Mouse (Mus musculus) thymus, adult 18-20 months (tissue): ENCODE results near the gene Zfp335.
"Not testable (repeated sequence)": the region's sequence is repeated elsewhere in the genome, so short reads cannot be mapped to it uniquely, and the experiment has no call there.

ENCODE experiments used
- DNase-seq, 2 experiments: peaks; one replicate each; pipeline ENCODE4 v3.0.0; 2022; ENCODE audit warnings: mixed read lengths in 2 of 2

The Zfp335 gene

DNA sequence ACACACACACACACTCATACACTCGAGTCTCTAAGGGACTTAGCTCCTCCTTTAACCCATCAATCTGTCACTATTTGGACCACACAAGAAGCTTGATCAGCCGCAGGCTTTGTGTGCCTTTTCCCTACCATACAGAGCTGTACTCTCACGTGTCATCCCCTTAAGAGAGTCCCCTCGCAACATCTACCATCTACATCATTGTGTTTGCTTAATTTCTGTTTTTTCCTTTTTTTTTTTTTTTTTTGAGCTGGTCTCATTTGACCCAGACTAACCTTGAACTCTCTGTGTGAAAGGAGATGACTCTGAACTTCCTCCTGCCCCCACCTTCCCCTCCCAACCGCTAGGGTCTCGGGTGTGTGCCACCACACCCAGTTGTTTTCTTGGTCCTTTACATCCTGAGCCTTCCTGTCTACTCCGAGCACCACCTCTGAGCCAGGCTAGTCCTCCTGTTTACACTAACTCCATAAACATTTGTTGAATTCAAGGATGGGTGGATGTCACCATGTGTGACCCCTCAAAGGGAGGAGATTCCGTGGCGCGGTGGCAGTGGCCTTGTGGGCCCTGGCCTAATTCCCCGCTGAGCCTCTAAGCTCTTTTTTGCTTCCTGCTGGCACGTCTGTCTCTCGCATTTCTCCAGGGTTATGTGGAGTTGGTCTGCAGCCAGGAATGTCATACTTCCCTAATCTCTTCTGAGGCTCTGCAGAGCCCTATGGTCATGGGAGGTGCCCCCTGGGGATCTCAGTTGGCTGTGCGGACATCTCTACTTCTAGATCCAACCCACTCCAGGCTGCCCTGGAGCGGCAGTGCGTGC, 44.6 kb downstream of the Zfp335 start:
- DNase-seq = no peak

DNA sequence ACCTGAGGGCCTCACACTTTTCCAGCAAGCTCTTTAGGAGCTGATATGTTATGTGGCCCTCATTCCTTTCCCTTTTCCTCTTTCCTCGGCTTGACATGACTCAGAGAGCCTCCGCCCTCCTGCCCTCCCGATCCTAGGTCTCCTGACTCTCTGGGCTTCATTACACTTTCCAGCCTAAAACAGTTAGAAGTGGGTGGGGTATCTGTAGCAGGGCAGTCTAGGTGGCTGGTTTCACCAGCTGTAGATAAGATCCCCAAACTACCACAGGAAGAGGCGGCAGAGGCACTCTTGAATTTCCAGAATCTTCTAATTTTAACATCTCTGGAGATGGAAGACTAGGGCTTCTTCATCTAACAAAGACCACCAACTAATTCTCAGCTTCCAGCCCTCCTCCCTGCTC, 47.0 kb downstream of the Zfp335 start:
- no peak for DNase-seq

DNA sequence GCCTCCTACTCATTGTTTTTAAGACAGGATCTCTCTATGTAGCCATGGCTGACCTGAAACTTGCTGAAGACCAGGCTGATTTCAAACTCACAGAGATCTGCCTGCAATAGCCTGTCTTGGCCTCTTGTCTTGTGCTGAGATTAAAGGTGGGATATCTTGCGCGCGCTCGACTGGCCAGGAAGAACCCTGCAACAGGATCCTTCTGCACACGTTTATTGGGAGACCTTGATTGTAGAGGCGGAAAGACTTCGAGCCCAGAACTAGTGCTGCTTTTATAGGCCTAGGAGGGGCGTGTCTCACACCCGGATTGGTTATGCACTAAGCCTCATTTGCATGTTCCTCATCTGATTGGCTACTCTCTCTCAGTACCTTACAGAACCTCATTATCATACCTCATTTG, 48.1 kb downstream of the Zfp335 start:
- DNase-seq = not testable (repeated sequence)

DNA sequence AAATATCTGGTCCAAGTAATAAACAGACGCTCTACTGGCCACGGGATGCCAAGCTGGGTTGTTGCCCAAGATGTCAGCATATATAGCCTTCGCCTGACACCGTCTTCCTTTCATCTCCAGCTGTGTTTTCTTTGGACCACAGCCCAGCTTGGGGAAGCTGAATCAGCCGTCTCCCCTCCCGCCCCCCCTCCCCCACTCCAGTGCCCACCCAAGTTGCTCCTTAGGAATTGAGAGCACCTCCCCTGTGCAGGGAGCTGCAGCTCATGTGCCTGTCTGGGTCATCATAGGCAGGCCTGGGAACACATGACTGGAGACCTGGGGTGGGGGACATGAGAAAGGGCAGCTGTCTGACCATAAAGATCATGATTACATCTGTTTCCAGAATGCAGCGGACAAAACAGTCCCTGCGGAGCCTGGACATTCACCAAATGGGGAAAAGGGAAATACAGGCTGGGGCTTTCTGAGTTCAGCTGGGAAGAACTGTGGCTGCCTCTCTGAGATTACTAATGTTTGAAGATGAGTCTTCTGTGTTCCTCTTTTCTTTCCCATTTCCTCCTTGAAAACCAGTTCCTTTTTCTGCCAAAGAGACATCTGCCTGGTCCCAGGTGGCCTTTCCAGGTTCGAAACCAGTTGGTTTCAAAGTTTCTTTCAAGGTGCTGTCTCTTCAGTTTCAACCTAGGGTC, 49.2 kb downstream of the Zfp335 start:
- no peak for DNase-seq

DNA sequence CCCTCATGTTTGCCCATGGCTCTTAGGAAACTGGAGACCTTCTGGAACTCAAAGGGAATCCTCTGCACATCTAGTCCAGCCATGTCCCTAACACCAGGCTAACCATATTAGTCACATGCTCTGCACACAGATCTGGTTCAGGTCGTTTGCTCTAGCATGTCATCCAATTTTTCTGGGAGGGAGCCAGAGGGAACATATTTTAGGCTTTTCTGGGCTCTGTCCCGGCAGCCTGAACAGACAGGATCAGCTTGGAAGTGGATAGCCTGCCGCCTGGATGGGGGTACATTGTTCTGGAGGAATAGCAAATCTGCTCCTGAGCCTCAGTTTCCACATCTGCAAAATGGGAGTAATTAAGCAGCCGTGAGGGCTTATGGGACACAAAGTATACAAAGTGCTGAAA, 50.5 kb downstream of the Zfp335 start:
- no peak for DNase-seq

DNA sequence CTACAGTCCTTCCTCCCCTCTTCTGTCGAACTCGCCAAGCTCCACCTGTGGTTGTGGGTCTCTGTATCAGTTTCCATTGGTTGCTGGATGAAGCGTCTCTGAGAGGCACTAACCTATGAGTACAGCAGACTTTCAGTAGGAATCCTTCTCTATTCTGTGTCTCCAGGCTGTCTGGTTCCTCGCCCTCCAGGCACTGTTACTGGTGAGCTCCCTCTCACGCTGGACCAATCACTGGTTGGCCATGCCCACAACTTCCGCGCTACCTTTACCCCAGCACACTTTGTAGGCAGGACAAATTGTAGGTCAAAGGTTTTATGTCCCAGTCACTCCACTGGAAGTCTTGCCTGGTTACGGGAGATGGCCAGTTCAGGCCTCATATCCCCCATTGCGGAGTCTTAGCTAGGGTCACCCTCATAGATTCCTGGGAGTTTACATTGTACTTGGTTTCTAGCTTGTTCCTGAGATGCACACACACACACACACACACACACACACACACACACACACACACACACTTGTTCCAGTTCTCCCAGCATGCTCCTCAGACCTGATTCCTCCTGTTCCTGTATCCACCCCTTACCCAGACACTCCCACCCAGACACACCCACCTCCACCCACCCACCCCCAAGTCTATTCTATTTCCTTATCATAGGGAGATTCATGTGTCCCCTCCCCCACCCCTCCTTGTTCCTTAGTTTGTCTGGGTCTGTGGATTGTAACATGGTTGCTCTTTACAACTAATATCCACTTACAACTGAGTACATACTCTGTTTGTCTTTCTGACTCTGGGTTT, 51.7 kb downstream of the Zfp335 start:
- no peak for DNase-seq

DNA sequence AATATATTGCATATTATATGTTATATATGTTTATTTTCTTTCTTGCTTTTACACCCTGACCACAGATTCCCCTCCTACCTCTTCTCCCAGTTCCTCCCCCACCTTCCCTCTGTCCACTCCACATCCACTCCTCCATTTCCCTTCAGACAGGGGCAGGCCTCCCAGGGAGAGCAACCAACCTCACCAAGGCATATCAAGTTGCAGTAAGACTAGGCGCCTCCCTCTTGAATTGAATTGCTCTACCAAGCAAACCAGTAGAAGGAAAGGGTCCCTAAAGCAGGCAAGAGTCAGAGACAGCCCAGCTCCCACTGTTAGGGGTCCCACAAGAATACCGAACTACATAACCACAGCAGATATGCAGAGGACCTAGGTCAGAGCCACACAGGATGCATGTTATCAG, 52.4 kb downstream of the Zfp335 start:
- no peak for DNase-seq

DNA sequence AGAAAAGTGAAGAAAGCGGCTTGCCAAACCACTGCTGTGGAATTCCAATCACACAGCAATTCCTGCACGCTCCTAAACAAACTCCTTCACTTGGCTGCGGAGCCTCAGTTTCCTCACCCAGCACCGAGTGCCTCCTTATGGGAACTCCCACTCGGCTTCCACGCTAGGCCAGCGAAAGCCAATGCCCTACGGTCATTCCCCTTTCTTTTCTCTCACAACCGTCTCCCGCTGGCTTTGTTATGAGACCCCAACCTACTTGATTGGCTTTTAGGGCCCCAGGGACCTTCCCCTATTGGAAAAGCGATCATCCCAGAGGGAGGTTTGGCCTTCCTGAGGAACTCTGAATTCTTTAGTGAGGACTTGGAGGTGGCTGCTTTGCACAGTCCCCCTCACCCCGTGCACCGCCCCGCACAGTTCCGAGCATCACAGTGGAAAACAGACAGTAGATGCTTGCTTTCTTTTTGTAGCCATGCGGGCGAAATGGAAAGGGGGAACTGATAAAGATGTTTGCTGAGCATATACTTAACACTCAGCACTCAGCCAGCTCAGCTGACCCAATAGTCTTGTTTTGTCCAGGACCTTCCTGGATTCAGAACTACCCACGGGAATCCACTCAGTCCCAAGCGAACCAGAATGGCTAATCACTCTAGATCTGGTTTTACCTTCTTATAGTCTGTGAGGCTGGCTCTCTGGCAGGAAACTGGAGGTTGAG, 53.6 kb downstream of the Zfp335 start:
- DNase-seq = no peak

DNA sequence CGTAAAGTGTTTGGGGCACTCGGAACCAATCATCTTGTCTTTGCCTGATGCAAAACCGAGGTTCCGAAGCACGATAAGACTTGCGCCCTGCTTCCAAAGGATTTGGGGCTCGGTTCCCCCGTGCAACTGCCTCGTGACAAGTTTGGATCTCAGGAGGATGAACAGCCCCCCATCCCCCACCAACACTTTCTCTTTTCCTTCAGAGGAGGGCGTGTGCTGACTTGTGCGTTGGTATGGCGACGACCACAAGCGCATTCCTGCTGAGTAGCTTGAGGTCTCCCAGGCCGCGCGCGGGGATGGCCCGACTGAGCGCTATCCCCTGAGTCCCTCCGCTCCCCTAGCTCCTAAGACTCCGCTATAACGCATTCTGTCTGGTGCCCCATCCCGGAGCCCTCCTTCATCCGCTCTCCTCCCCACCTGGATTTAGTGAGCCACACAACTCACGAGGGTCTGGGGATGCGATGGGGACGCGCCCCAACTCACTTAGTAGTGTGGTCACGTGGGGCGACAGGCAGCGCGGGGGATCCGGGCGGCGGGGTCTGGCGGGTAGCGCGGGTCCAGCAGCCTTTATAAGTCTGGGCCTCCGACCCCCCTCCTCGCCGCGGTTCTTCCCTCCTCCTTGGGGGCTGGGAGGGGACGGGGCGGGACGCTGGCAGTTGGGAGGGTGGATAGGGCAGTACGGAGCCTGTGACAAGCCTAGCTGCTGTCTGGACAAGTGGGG, 54.3 kb downstream of the Zfp335 start, which contains the start of gene Pltp:
Gene Pltp, minus strand, starts transcription at position 611 of the 721 bp plus-strand sequence.
- no peak for DNase-seq

DNA sequence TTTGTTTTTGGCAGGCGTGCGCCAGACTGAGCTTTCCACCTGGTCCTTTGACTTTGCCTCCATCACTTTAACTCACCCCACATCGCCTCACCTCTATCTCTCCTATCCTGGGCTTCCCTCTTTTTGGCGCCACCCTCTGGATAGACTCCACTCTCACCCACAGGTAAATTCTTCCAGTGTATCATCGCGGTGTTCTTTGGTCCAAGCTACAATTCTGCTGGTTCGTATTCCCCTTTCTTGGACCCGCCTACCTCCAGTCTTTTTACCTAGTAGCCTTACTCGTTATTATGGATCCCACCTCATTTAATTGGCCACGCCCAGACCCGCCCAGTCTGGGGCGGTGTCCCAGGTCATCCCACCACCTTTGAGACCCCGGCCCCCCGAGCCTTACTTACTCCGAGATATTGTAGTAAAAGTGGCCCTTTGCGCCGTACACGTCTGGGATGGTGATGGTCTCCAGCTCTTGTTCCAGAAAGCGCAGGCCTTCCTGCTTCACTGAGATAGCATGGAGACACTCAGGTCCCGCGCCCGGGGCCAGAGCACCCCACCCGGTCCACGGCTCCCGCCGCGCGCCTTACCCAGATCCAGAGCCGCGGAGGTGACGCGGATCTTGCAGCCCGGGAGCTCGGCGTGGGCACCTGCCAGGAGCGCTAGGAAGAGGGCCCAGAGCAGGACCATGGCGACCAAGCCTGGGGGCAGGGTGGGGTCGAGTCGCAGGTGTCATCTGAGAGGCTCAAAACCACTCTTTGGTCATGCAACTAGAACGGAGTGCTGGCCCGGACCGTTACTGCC, 55.1 kb downstream of the Zfp335 start:
- no peak for DNase-seq

DNA sequence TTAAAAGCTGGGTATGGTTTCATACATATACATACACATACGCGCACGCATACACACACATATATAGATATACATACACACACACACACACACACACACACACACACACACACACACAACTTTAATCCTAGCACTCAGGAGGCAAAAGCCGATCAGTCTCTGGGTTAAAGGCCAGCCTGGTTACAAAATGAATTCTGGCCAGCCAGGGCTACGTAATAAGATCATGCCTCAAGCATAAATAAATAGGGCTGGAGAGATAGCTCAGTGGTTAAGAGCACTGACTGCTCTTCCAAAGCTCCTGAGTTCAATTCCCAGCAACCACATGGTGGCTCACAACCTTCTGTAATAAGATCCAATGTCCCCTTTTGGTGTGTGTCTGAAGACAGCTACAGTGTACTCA, 56.0 kb downstream of the Zfp335 start:
- not testable (repeated sequence) for DNase-seq

DNA sequence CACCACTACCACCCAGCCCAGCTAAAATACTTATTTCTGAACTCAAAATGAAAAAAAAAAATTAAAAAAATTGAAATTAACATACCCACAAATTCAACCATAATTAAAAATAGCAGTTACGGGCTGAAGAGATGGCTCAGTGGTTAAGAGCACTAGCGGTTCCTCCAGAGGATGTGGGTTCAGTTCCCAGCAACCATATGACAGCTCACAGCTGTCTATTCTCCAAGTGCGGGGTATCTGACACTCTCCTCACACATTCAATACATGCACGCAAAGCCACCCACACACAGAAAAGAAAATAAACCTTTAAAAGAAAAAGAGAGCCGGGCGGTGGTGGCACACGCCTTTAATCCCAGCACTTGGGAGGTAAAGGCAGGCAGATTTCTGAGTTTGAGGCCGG, 61.5 kb downstream of the Zfp335 start:
- DNase-seq = no peak

DNA sequence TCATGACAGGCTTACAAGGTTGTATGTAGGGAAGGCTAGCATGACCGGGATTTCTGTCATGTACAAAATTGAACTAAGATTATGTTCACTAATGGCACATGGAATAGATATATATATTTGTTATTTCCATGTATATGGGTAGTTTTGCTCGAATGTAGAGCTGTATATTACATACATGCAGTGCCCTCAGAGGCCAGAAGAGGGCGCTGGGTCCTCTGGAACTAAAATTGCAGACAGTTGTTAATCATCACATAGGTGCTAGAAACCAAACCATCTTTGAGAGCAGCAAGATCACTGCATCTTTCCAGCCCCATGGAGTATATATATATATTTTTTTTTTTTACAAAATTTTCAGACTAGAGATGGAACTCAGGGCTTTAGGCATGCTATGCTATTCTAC, 65.8 kb downstream of the Zfp335 start:
- DNase-seq = no peak
